Mouse (Mus musculus) B cell, adult 67 days (primary cell): ENCODE results near the gene Mettl17. TPM values are rescaled to one million over a fixed set of nuclear protein-coding genes. Genes with fewer than 3 reads are reported as not detected.

ENCODE experiments used
- total RNA-seq, 2 experiments: library from RNA; stranded (reverse); gene quantifications; 4 replicates each; pipeline ENCODE4 v1.2.4; 2023

Gene Mettl17
- total RNA-seq: 10 to 100 TPM; 54.9 to 75.6 TPM

DNA sequence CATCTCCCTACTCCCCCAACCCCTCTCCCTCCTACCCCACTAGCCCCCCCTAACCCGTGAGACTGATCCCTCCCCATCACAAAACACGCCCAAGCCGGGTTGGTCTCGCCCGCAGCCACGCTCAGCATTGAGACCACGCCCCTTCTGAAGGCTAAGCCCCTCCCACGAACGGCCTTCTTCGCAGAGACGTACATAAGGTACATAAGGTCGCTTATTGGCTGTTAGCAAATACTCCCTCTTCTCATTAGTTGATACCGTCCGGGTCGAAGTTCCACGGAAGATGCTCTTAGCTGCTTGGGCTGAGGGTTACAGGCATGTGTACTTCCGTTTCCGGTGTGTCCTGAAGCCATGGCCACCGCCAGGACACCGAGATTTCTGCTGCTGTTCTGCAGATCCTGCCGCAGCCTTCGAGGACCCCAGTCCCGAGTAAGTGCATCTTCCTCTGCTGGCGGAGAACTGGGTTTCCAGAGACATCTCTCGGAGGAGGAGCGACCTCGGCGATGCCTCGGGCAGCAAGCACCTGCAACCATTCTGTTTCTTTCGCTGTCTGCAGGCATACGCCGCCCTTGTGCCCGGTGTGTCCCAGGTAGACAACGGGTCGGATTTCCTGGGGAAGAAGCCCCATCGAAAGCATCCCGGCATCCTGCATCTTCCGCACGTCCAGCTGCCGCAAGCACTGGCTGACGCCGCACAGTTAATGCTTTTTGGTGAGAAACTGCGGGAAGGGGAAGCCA is at the start of gene Mettl17:
Gene Mettl17, plus strand, starts transcription at position 245 of the 734 bp plus-strand sequence.

GRCm38 (mm10) chr14:51853399-51853798 is 31.2 kb upstream of the Mettl17 start, which contains the start of gene Ear6:
TSS of gene Ear6 (plus strand) at chr14:51853699.

GRCm38 (mm10) chr14:51892191-51892939 is 7.7 kb downstream of the Mettl17 start, which contains the start of gene Slc39a2:
TSS of gene Slc39a2 (plus strand) at chr14:51892889.

DNA sequence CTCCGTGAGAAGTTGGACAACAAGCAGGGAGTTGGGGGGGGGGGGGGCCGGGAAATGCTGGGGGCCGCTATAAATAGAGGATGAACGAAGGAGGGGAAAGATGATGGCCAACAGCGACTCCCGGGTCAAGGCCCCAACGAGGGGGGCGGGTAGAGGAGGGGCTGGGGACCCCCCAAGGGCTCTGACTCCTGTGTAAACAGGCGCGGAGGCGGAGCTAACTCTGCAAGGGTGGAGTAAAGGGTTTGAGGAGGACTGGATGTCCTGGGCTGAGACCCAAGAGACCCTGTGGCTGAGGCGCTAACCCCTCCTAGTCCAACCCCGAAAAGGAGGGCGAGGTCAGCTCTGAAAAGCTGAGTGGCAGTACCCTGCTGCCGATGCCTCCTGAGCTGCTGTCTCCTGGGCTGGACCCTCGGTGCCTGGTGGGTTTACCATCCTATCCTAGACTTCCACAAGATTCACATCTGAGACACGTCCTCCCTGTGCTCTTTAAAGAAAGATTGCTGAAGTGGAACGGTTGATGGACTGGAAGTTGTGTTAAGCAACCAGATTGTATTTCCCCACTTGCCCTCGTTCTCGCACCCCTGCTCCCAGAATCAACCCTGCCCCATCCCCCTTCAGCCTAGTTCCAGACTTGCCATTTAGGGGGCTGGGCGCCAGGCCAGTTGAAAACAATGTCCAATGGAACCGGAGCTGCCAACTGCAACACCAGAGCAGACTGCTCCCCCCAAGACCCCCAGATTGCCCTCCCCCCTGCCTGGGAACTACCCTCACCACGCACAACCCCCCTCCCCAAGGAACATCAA is 29.5 kb downstream of the Mettl17 start, which contains the start of gene Ndrg2:
Gene Ndrg2, minus strand, starts transcription at position 199 of the 803 bp plus-strand sequence.

GRCm38 (mm10) chr14:51918125-51918524 is 33.5 kb downstream of the Mettl17 start, which contains the start of gene Tppp2:
TSS of gene Tppp2 (plus strand) at chr14:51918425.

DNA sequence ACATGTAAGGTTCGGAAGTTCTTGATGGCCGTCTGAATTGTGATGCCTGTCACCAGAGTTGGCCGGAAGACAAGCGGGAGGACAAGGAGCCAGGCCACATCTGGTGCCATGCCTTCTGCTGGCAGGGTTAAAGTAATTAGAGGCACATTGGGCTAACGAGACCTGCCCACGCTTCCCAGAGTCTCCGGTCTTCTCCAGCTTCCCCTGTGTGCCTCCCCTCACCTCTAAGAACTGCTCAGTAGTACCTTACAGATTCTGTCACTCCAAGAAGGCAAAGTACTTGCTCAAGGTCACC is 37.9 kb downstream of the Mettl17 start, which contains the start of gene Rnase13:
Gene Rnase13, minus strand, starts transcription at position 203 of the 295 bp plus-strand sequence.

Other genes starting within 250 kb of the Mettl17 start
- gene Gm4181, start 249.2 kb upstream of the Mettl17 start, total RNA-seq: not detected
- not detected for gene Gm17079, start 189.4 kb upstream of the Mettl17 start, total RNA-seq
- gene Gm5800, start 167.7 kb upstream of the Mettl17 start, total RNA-seq: not detected
- gene Ang4, start 111.3 kb upstream of the Mettl17 start, total RNA-seq: not detected
- gene AY358078, start 84.8 kb upstream of the Mettl17 start, total RNA-seq: not detected
- not detected for gene Ear6, start 31.1 kb upstream of the Mettl17 start, total RNA-seq
- gene Slc39a2, start 8.0 kb downstream of the Mettl17 start, total RNA-seq: 1 to 10 TPM in 1 of 2 experiments, under 1 TPM in 1; 0.92 to 1.5 TPM
- gene Ndrg2, start 29.3 kb downstream of the Mettl17 start, total RNA-seq: not detected
- not detected for gene Tppp2, start 33.6 kb downstream of the Mettl17 start, total RNA-seq
- gene Rnase13, start 37.9 kb downstream of the Mettl17 start, total RNA-seq: not detected
- under 1 TPM; 0.74 to 0.93 TPM for gene Arhgef40, start 99.9 kb downstream of the Mettl17 start, total RNA-seq
- gene Tmem253, start 130.8 kb downstream of the Mettl17 start, total RNA-seq: 1 to 10 TPM in 1 of 2 experiments, not detected in 1; 1.4 TPM
- 10 to 100 TPM; 10.5 to 15.3 TPM for gene Zfp219, start 135.9 kb downstream of the Mettl17 start, total RNA-seq
- not detected for gene Olfr221, start 157.6 kb downstream of the Mettl17 start, total RNA-seq
- 100 to 1,000 TPM; 383 to 402 TPM for gene Hnrnpc, start 219.2 kb downstream of the Mettl17 start, total RNA-seq
- 10 to 100 TPM; 43.9 to 52.4 TPM for gene Rpgrip1, start 225.9 kb downstream of the Mettl17 start, total RNA-seq